Mouse (Mus musculus): Measurements from ENCODE around the gene Creld1. TPM values are rescaled to one million over a fixed set of nuclear protein-coding genes. Genes with fewer than 3 reads are reported as not detected.

The Creld1 gene
- total and polyA plus RNA-seq, 3 experiments, result 3.4 to 12.9 (median 4.3) TPM

- Histone ChIP-seq H3K79me2 (replicated peaks; ENCODE audit: control insufficient read depth, extremely low read depth, insufficient read depth, poor library complexity, severe bottlenecking) (no peaks in the 10 kb centered on the region), H3K9me3 (replicated peaks; ENCODE audit: low read length) (no peaks in the 10 kb centered on the region), H3K27ac (ENCODE audit: insufficient read depth, low read depth) (no peak overlapping the region), H3K27me3 (replicated peaks) (no peaks in the 10 kb centered on the region), H3K4me3 (replicated peaks in 1 of 3; ENCODE audit: low read depth in 2 of 3, low read length in 2 of 3, poor library complexity in 1 of 3) (no peak overlapping the region), H3K36me3 (replicated peaks in 1 of 2; ENCODE audit: control insufficient read depth in 1 of 2, insufficient read depth in 1 of 2, low read length in 1 of 2) (peaks cover 0 to 12% of the 10 kb centered on the region in 2 experiments), H3K9ac (ENCODE audit: insufficient read depth, low read depth) (no peak overlapping the region), H3K4me2 (ENCODE audit: insufficient read depth, low read depth, poor library complexity, severe bottlenecking) (no peak overlapping the region), H3K4me1 (ENCODE audit: control insufficient read depth in 1 of 2, insufficient read depth in 2 of 2) (peaks cover 0 to 10% of the 10 kb centered on the region in 2 experiments; a peak in 2 of 4 replicates)
- no peak for DNase-seq (ENCODE audit: extremely low read depth)
- TF ChIP-seq ELF1 (IDR thresholded peaks at IDR 0.05; ENCODE audit: low read depth, low read length) (no peak), MAZ (IDR thresholded peaks at IDR 0.05; ENCODE audit: low read depth, low read length) (no peak), TCF12 (IDR thresholded peaks at IDR 0.05; ENCODE audit: low read depth, low read length) (no peak), UBTF (IDR thresholded peaks at IDR 0.05; ENCODE audit: low read depth, low read length) (no peak), ZMIZ1 (IDR thresholded peaks at IDR 0.05; ENCODE audit: low read depth, low read length) (no peak), ZKSCAN1 (IDR thresholded peaks at IDR 0.05; ENCODE audit: borderline replicate concordance, low read depth, low read length) (no peak), CTCF (conservative IDR thresholded peaks at IDR 0.05 in 1 of 2, IDR thresholded peaks at IDR 0.05 in 1 of 2; ENCODE audit: low read depth in 2 of 2, low read length in 2 of 2) (no peak), RCOR1 (conservative IDR thresholded peaks at IDR 0.05; ENCODE audit: low read depth, low read length) (no peak), SMC3 (IDR thresholded peaks at IDR 0.05; ENCODE audit: low read depth, low read length) (no peak), E2F4 (IDR thresholded peaks at IDR 0.05; ENCODE audit: insufficient replicate concordance, low read depth, low read length) (no peak), EP300 (IDR thresholded peaks at IDR 0.05; ENCODE audit: low read length) (no peak), NELFE (IDR thresholded peaks at IDR 0.05; ENCODE audit: low read depth, low read length) (no peak), ETS1 (conservative IDR thresholded peaks at IDR 0.05; ENCODE audit: low read depth, low read length) (no peak), NRF1 (IDR thresholded peaks at IDR 0.05; ENCODE audit: low read depth, low read length) (no peak), RAD21 (IDR thresholded peaks at IDR 0.05; ENCODE audit: low read depth, low read length) (no peak), HCFC1 (IDR thresholded peaks at IDR 0.05; ENCODE audit: low read depth, low read length) (no peak), ZNF384 (IDR thresholded peaks at IDR 0.05; ENCODE audit: low read depth, low read length) (no peak), MXI1 (IDR thresholded peaks at IDR 0.05; ENCODE audit: low read depth, low read length) (no peak), MAFK (IDR thresholded peaks at IDR 0.05; ENCODE audit: insufficient replicate concordance, low read length) (no peak), GABPA (IDR thresholded peaks at IDR 0.05; ENCODE audit: insufficient replicate concordance, low read depth, low read length) (no peak)
- in situ Hi-C loops (cut with MboI; ENCODE audit: low pct_ligation_motif_present, low pct_unique_long_range_greater_than_20kb, low sequenced_read_pairs) (no loop called here), dilution Hi-C loops (cut with MboI; ENCODE audit: extremely low pct_ligation_motif_present, extremely low pct_unique_long_range_greater_than_20kb, low sequenced_read_pairs) (no loop called here)
Measured at GRCm38 (mm10) chr6:113499346-113499745, 16.2 kb downstream of the Creld1 start.

- Histone ChIP-seq H3K27ac (ENCODE audit: insufficient read depth, low read depth) (no peak within 1 kb of the TSS), H3K79me2 (replicated peaks; ENCODE audit: control insufficient read depth, extremely low read depth, insufficient read depth, poor library complexity, severe bottlenecking) (no peaks in the 10 kb centered on the region), H3K9me3 (replicated peaks; ENCODE audit: low read length) (no peaks in the 10 kb centered on the region), H3K9ac (ENCODE audit: insufficient read depth, low read depth) (no peak within 1 kb of the TSS), H3K36me3 (replicated peaks in 1 of 2; ENCODE audit: control insufficient read depth in 1 of 2, insufficient read depth in 1 of 2, low read length in 1 of 2) (no peaks in the 10 kb centered on the region), H3K27me3 (replicated peaks) (no peaks in the 10 kb centered on the region), H3K4me1 (ENCODE audit: control insufficient read depth in 1 of 2, insufficient read depth in 2 of 2) (peaks cover 0 to 10% of the 10 kb centered on the region in 2 experiments; a peak in 2 of 4 replicates), H3K4me3 (replicated peaks in 1 of 3; ENCODE audit: low read depth in 2 of 3, low read length in 2 of 3, poor library complexity in 1 of 3) (no peak within 1 kb of the TSS), H3K4me2 (ENCODE audit: insufficient read depth, low read depth, poor library complexity, severe bottlenecking) (no peak within 1 kb of the TSS)
- no peak for DNase-seq (ENCODE audit: extremely low read depth)
- dilution Hi-C loops (cut with MboI; ENCODE audit: extremely low pct_ligation_motif_present, extremely low pct_unique_long_range_greater_than_20kb, low sequenced_read_pairs), result no loop called here
- TF ChIP-seq UBTF (IDR thresholded peaks at IDR 0.05; ENCODE audit: low read depth, low read length) (no peak), JUN (IDR thresholded peaks at IDR 0.05; ENCODE audit: insufficient read depth, low read depth, low read length) (no peak), BHLHE40 (IDR thresholded peaks at IDR 0.05; ENCODE audit: low read depth, low read length) (no peak), ZC3H11A (IDR thresholded peaks at IDR 0.05; ENCODE audit: low read depth, low read length) (no peak), TCF12 (IDR thresholded peaks at IDR 0.05; ENCODE audit: low read depth, low read length) (no peak), IRF4 (IDR thresholded peaks at IDR 0.05; ENCODE audit: low read depth, low read length) (no peak), HCFC1 (IDR thresholded peaks at IDR 0.05; ENCODE audit: low read depth, low read length) (no peak), ZMIZ1 (IDR thresholded peaks at IDR 0.05; ENCODE audit: low read depth, low read length) (no peak), MYC (IDR thresholded peaks at IDR 0.05; ENCODE audit: low read depth, low read length) (no peak), ZKSCAN1 (IDR thresholded peaks at IDR 0.05; ENCODE audit: borderline replicate concordance, low read depth, low read length) (no peak), RCOR1 (conservative IDR thresholded peaks at IDR 0.05; ENCODE audit: low read depth, low read length) (no peak), KAT2A (IDR thresholded peaks at IDR 0.05; ENCODE audit: insufficient replicate concordance, low read length) (no peak), USF2 (conservative IDR thresholded peaks at IDR 0.05; ENCODE audit: low read depth, low read length) (no peak), POLR2AphosphoS2 (IDR thresholded peaks at IDR 0.05; ENCODE audit: low read depth, low read length) (no peak), CHD1 (IDR thresholded peaks at IDR 0.05; ENCODE audit: low read depth, low read length) (no peak)
- in situ Hi-C loops (cut with MboI; ENCODE audit: low pct_ligation_motif_present, low pct_unique_long_range_greater_than_20kb, low sequenced_read_pairs), result no loop called here
Measured at GRCm38 (mm10) chr6:113501388-113502084, 18.4 kb downstream of the Creld1 start, which contains the start of gene Prrt3. Gene Prrt3 (minus strand): TSS chr6:113501931.

Data from CH12.LX (cell line).